ENCODE assay signal across 8 mouse cellular contexts in the genomic region with DNA sequence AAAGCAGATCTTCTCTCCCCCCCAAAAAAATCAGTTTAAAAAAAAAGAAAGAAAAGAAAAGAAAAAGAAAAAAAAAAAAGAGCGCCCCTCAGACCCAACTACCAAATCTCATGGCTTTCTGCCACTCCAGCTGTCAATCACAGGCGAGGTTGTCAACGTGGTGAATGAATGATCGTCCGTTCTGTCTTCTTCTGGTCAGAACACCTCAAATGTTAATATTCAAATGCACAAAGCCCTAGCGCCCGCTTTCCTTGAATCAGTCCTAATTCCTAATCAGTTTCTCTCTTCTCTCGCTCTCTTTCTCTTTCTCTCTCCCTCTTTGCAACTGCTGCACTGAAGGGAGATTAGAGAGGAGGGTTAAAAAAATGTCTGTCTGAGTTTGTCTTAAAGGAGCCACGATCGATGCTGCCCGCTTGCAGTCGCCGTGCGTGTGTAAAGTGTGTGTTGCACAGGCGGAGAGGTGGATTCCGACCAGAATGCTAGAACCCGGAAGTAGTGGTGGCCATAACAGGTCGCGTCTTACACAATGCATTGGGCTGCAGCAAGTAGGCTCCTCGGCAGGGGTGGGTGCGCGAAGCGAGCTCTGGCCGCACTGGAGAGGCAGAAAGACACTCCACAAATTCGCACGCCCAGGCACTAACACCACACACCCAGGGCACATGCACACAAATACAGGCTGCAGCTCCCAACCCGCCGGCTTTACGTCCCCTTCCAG. TPM values are rescaled to one million over a fixed set of nuclear protein-coding genes. Genes with fewer than 3 reads are reported as not detected.
DNase-seq lines count a peak whose midpoint lies in the region; ATAC-seq and TF ChIP-seq lines count a peak whose summit lies in the region.

A gene (minus strand): TSS at position 497 of the 715 bp plus-strand sequence.

- TF ChIP-seq POLR2A in testis, adult 2 months (IDR thresholded peaks at IDR 0.05; ENCODE audit: control insufficient read depth, low read depth, low read length) = peak; percentile 69

- H3K4me3 ChIP-seq in forebrain, embryonic 13.5 days = peak within 1 kb of the TSS; percentile 61
- peak within 1 kb of the TSS; percentile 73 for H3K4me3 ChIP-seq in heart, postnatal 0 days (ENCODE audit: low read depth, low read length)
- H3K4me3 ChIP-seq in liver, embryonic 16.5 days (ENCODE audit: low read depth, low read length) = peak within 1 kb of the TSS; percentile 66
- peak within 1 kb of the TSS; percentile 77 for H3K4me3 ChIP-seq in neural tube, embryonic 12.5 days
- H3K4me3 ChIP-seq in testis, adult 2 months (ENCODE audit: control insufficient read depth, low read depth, low read length) = peak within 1 kb of the TSS; percentile 84

- peak within 1 kb of the TSS; percentile 97 for H3K27ac ChIP-seq in forebrain, embryonic 13.5 days
- peak within 1 kb of the TSS; percentile 99 for H3K27ac ChIP-seq in heart, postnatal 0 days (ENCODE audit: low read depth)
- H3K27ac ChIP-seq in liver, embryonic 16.5 days (ENCODE audit: low read length) = peak within 1 kb of the TSS; percentile 81
- H3K27ac ChIP-seq in neural tube, embryonic 12.5 days = peak within 1 kb of the TSS; percentile 99
- peak within 1 kb of the TSS; percentile 92 for H3K27ac ChIP-seq in testis, adult 2 months (ENCODE audit: control insufficient read depth, insufficient read depth, low read depth, low read length)

- WGBS in forebrain, embryonic 13.5 days = under 1% methylated on average over 29 of the region's 29 CpGs
- WGBS in heart, postnatal 0 days = under 1% methylated on average over 29 of the region's 29 CpGs
- under 1% methylated on average over 29 of the region's 29 CpGs for WGBS in liver, embryonic 16.5 days (ENCODE audit: insufficient replicate concordance)
- WGBS in neural tube, embryonic 12.5 days = under 1% methylated on average over 29 of the region's 29 CpGs

- peak within 1 kb of the TSS; percentile 89 for H3K9ac ChIP-seq in forebrain, embryonic 13.5 days
- peak within 1 kb of the TSS; percentile 89 for H3K9ac ChIP-seq in heart, postnatal 0 days (replicated peaks; ENCODE audit: low read depth, low read length)
- peak within 1 kb of the TSS; percentile 59 for H3K9ac ChIP-seq in liver, embryonic 16.5 days (ENCODE audit: low read depth, low read length)
- peak within 1 kb of the TSS; percentile 100 for H3K9ac ChIP-seq in neural tube, embryonic 12.5 days

- H3K36me3 ChIP-seq in forebrain, embryonic 13.5 days (ENCODE audit: poor library complexity, severe bottlenecking) = no peaks in the 10 kb centered on the region
- H3K36me3 ChIP-seq in heart, postnatal 0 days (replicated peaks; ENCODE audit: control insufficient read depth, insufficient read depth, low read length) = 0 out of 2 replicates have a peak, but pooled peaks cover 3% of the 10 kb centered on the region
- H3K36me3 ChIP-seq in liver, embryonic 16.5 days (ENCODE audit: control insufficient read depth, insufficient read depth) = no peaks in the 10 kb centered on the region
- H3K36me3 ChIP-seq in neural tube, embryonic 12.5 days = peaks cover 12% of the 10 kb centered on the region; the same call in 1 of the 2 replicates
- no peaks in the 10 kb centered on the region for H3K36me3 ChIP-seq in testis, adult 2 months (ENCODE audit: control insufficient read depth, insufficient read depth, low read length)

- TF ChIP-seq EP300 in heart, postnatal 0 days (IDR thresholded peaks at IDR 0.05; ENCODE audit: low read depth) = no peak

- H3K4me1 ChIP-seq in forebrain, embryonic 13.5 days = peaks cover 45% of the 10 kb centered on the region
- H3K4me1 ChIP-seq in heart, postnatal 0 days (ENCODE audit: control insufficient read depth, insufficient read depth) = peaks cover 8% of the 10 kb centered on the region; the same call in 1 of the 2 replicates
- no peaks in the 10 kb centered on the region for H3K4me1 ChIP-seq in liver, embryonic 16.5 days (ENCODE audit: control insufficient read depth, low read depth, low read length)
- peaks cover 30% of the 10 kb centered on the region for H3K4me1 ChIP-seq in neural tube, embryonic 12.5 days
- peaks cover 34% of the 10 kb centered on the region for H3K4me1 ChIP-seq in testis, adult 2 months (ENCODE audit: control insufficient read depth, insufficient read depth, low read length)

- H3K4me2 ChIP-seq in forebrain, embryonic 13.5 days = peak within 1 kb of the TSS; percentile 85
- H3K4me2 ChIP-seq in heart, postnatal 0 days (ENCODE audit: low read depth, low read length) = peak within 1 kb of the TSS; percentile 98
- peak within 1 kb of the TSS; percentile 74 for H3K4me2 ChIP-seq in liver, embryonic 16.5 days (ENCODE audit: low read depth, low read length)
- peak within 1 kb of the TSS; percentile 92 for H3K4me2 ChIP-seq in neural tube, embryonic 12.5 days (replicated peaks)

- H3K27me3 ChIP-seq in forebrain, embryonic 13.5 days = peaks cover 49% of the 10 kb centered on the region
- no peaks in the 10 kb centered on the region for H3K27me3 ChIP-seq in heart, postnatal 0 days (ENCODE audit: control insufficient read depth, insufficient read depth, low read length)
- H3K27me3 ChIP-seq in liver, embryonic 16.5 days (ENCODE audit: control insufficient read depth, insufficient read depth, low read depth, low read length) = peaks cover 71% of the 10 kb centered on the region
- no peaks in the 10 kb centered on the region for H3K27me3 ChIP-seq in neural tube, embryonic 12.5 days (replicated peaks)
- H3K27me3 ChIP-seq in testis, adult 2 months (ENCODE audit: control insufficient read depth, insufficient read depth, low read length) = peaks cover 16% of the 10 kb centered on the region

- TF ChIP-seq CTCF in heart, postnatal 0 days (IDR thresholded peaks at IDR 0.05; ENCODE audit: low read depth) = no peak
- TF ChIP-seq CTCF in testis, adult 2 months (IDR thresholded peaks at IDR 0.05; ENCODE audit: control insufficient read depth, insufficient read depth, insufficient replicate concordance, low read depth, low read length) = no peak

- H3K9me3 ChIP-seq in forebrain, embryonic 13.5 days (replicated peaks) = no peaks in the 10 kb centered on the region
- no peaks in the 10 kb centered on the region for H3K9me3 ChIP-seq in heart, postnatal 0 days (replicated peaks; ENCODE audit: control insufficient read depth, low read length)
- no peaks in the 10 kb centered on the region for H3K9me3 ChIP-seq in liver, embryonic 16.5 days (replicated peaks; ENCODE audit: control insufficient read depth, low read length)
- H3K9me3 ChIP-seq in neural tube, embryonic 12.5 days = no peaks in the 10 kb centered on the region

- DNase-seq in c-Kit-positive CD71-positive TER-119-negative erythroid progenitor cells, embryonic 14.5 days (ENCODE audit: low read depth) = peak; percentile 43
- DNase-seq in heart, postnatal 0 days (ENCODE audit: low spot score) = peak; percentile 96
- DNase-seq in kidney, postnatal 4 days = peak; percentile 87 to 94

- peak; percentile 76 for ATAC-seq in CD4-positive, CD25-positive, alpha-beta regulatory T cell, adult 4 months
- ATAC-seq in forebrain, embryonic 13.5 days = peak; percentile 88
- ATAC-seq in heart, postnatal 0 days (ENCODE audit: insufficient read depth, low read depth) = peak; percentile 87
- peak; percentile 85 for ATAC-seq in liver, embryonic 16.5 days (ENCODE audit: low read depth)
- peak; percentile 92 for ATAC-seq in neural tube, embryonic 12.5 days (ENCODE audit: low FRiP score, low read depth)

RNA-seq across cellular contexts. Expression of the gene that starts here (rescaled TPM):
- under 1 TPM in 1 of 2 experiments, not detected in 1; 0.66 TPM for polyA plus RNA-seq in CD4-positive, CD25-positive, alpha-beta regulatory T cell, adult 4 months (2017; shearing (Covaris generic))
- 28.6 and 46.9 TPM in 2 replicates for polyA plus RNA-seq in forebrain, embryonic 13.5 days (2015; fragmentation: Nextera tagmentation; extraction: Ambion mirVana)
- 24.8 and 34.8 TPM in 2 replicates for total RNA-seq in heart, postnatal 0 days (2014; rRNA removed; ENCODE audit: low replicate concordance)
- 35.4 and 36.5 TPM in 2 replicates for polyA plus RNA-seq in heart, postnatal 0 days (2015; fragmentation: Nextera tagmentation; extraction: Ambion mirVana)
- 8.0 and 8.5 TPM in 2 replicates for polyA plus RNA-seq in liver, embryonic 16.5 days (2015; fragmentation: Nextera tagmentation; extraction: Ambion mirVana)
- polyA plus RNA-seq in neural tube, embryonic 12.5 days (2016; fragmentation: Nextera tagmentation; extraction: Ambion mirVana) = 188 and 191 TPM in 2 replicates
- 1.9 and 2.0 TPM in 2 replicates for polyA plus RNA-seq in testis, adult 2 months (2012; rRNA removed)

Comparison
In these comparisons a context has a peak if more than half of its experiments do, and no peak if none do; other contexts are left out.
1. Peak in every context shown above with its lines: DNase-seq, ATAC-seq, H3K4me3 ChIP-seq and H3K27ac ChIP-seq.
2. Peak in ATAC-seq in CD4-positive, CD25-positive, alpha-beta regulatory T cell, adult 4 months; RNA of the gene not detected or under 1 TPM.
3. DNase-seq: peak in every context shown above with its lines; median percentile 96 in heart, postnatal 0 days; 90 in kidney, postnatal 4 days; 43 in c-Kit-positive CD71-positive TER-119-negative erythroid progenitor cells, embryonic 14.5 days.